Mouse (Mus musculus): Measurements from ENCODE around the gene Tbrg4. TPM values are rescaled to one million over a fixed set of nuclear protein-coding genes. Genes with fewer than 3 reads are reported as not detected.
A peak's percentile ranks its signal among the peaks of the same experiment; 100 is the strongest.
"Not testable (repeated sequence)": the region's sequence is repeated elsewhere in the genome, so short reads cannot be mapped to it uniquely, and the experiment has no call there.

The Tbrg4 gene
- polyA plus RNA-seq (2015; fragmentation: Nextera tagmentation; extraction: Ambion mirVana): 31.8 and 33.0 TPM in 2 replicates

DNA sequence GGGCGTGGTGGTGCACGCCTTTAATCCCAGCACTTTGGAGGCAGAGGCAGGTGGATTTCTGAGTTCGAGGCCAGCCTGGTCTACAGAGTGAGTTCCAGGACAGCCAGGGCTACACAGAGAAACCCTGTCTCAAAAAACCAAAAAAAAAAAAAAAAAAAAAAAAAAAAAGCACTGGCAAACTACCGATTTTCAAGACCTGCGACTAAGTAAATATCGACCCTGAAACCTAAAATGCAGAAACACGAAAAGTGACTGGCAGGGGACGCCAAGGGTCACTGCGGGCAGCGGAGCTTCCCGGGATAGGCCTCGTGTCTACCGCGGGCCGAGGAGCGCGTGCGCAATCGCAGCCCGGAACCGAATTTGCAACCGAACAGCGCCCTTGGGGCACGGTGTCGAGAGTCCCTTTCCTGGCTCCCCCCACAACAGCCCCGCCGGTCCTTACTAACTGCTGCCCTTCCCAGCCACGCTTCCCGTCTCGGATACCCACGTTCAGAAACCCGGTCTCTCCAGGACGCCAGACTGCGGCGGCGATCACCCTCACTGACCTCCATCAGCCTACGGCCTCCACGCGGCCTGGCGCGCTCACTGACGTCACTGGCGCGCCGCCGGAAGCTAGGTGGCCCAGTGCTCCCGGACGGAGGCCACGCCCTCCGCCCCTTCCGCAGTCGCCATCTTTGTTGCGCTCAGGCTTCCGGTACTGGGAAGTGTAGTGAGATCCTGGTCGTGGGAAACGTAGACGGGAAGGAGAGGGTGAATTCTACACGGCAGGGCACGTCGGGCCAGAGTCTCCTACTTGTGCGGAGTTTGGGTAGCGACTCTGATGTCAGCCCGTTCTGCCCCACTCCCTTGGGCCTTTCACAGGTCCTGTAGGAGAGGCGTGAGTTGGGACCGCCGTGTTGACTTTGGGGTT, at the start of gene Tbrg4:
Tbrg4 (minus strand) TSS at position 590 of the 910 bp plus-strand sequence.
- peaks cover 33% of the 10 kb centered on the region for H3K4me1 ChIP-seq (replicated peaks)
- peak within 1 kb of the TSS; percentile 60 for H3K9ac ChIP-seq
- peak within 1 kb of the TSS; percentile 86 for H3K27ac ChIP-seq (replicated peaks)
- H3K9me3 ChIP-seq: no peaks in the 10 kb centered on the region
- H3K4me3 ChIP-seq: peak within 1 kb of the TSS; percentile 79
- peak; percentile 96 for ATAC-seq (ENCODE audit: low FRiP score, low read depth)
- H3K4me2 ChIP-seq: peak within 1 kb of the TSS; percentile 85
- H3K27me3 ChIP-seq: no peaks in the 10 kb centered on the region
- H3K36me3 ChIP-seq: peaks cover 25% of the 10 kb centered on the region
- under 1% methylated on average over 66 of the region's 66 CpGs for WGBS

DNA sequence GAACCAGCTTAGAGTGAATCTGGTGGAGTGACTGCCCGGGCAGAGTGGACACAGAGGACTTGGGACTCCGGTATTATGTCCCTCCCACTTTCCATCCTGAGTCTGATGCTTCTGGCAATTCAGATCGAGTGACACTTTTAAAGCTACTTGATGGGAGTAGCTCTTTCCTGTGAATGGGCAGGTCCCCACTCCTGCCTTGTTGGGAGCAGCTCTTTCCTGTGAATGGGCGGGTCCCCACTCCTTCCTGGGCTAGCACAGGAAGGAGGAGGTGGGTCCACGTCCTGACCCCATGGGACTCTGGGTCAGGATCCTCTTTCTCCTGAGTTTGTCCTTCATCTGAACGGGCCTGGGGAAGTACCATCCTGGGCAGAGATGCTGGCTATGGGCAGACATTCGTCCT, 49.5 kb upstream of the Tbrg4 start:
- H3K27me3 ChIP-seq: no peaks in the 10 kb centered on the region
- no peak overlapping the region for H3K4me3 ChIP-seq
- H3K27ac ChIP-seq (replicated peaks): no peak overlapping the region
- H3K9ac ChIP-seq: no peak overlapping the region
- no peaks in the 10 kb centered on the region for H3K9me3 ChIP-seq
- H3K36me3 ChIP-seq: no peaks in the 10 kb centered on the region
- ATAC-seq (ENCODE audit: low FRiP score, low read depth): no peak
- no peak overlapping the region for H3K4me2 ChIP-seq
- 0 out of 2 replicates have a peak, but pooled peaks cover 2% of the 10 kb centered on the region for H3K4me1 ChIP-seq (replicated peaks)
- 63% methylated on average over 7 of the region's 7 CpGs for WGBS

DNA sequence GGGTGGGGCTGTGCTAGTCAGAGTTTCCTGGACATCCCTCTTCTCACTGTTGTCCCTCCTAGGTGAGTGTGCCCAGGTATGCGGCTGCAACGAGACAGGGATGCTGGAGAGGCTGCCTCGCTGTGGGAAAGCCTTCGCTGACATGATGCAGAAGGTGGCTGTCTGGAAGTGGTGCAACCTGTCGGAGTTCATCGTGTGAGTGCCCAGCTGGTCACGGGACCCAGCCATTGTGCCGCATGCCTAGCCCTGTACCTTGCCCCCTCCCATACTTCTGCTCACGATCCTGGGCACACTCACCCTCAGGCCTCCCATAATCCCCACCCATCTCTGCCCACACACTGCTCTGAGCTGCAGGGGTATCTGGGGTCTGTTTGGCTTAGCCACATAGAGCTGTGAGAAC, 48.8 kb upstream of the Tbrg4 start:
- 93% methylated on average over 9 of the region's 9 CpGs for WGBS
- H3K4me1 ChIP-seq (replicated peaks): no peaks in the 10 kb centered on the region
- H3K4me3 ChIP-seq: no peak overlapping the region
- H3K9me3 ChIP-seq: no peaks in the 10 kb centered on the region
- H3K9ac ChIP-seq: no peak overlapping the region
- no peaks in the 10 kb centered on the region for H3K36me3 ChIP-seq
- no peak overlapping the region for H3K4me2 ChIP-seq
- H3K27ac ChIP-seq (replicated peaks): no peak overlapping the region
- no peak for ATAC-seq (ENCODE audit: low FRiP score, low read depth)
- no peaks in the 10 kb centered on the region for H3K27me3 ChIP-seq

DNA sequence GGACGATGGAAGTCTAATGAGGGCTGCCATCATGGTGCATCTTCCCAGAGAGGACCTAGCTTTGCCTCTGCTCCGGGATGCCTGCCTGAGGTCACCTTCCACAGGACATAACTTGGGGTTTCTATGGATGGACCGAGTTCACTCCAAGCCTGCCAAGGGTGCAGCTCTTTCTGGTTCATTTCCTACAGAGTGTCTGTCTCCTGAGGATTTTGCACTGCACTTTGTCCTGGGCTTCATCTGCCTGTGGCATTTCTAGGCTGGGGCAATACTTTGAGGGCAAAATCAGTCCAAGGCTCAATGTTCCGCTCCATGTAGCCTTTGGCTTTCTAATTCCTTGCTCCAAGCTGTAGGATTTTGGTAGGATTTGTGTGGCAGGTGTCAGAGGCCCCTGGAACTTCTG, 45.0 kb upstream of the Tbrg4 start:
- Histone ChIP-seq H3K4me1 (replicated peaks) (no peaks in the 10 kb centered on the region), H3K9me3 (0 out of 2 replicates have a peak, but pooled peaks cover 8% of the 10 kb centered on the region), H3K27ac (replicated peaks) (no peak overlapping the region), H3K9ac (no peak overlapping the region), H3K4me2 (no peak overlapping the region), H3K36me3 (no peaks in the 10 kb centered on the region), H3K4me3 (no peak overlapping the region), H3K27me3 (no peaks in the 10 kb centered on the region)
- no peak for ATAC-seq (ENCODE audit: low FRiP score, low read depth)
- 92% methylated on average over 4 of the region's 4 CpGs for WGBS

DNA sequence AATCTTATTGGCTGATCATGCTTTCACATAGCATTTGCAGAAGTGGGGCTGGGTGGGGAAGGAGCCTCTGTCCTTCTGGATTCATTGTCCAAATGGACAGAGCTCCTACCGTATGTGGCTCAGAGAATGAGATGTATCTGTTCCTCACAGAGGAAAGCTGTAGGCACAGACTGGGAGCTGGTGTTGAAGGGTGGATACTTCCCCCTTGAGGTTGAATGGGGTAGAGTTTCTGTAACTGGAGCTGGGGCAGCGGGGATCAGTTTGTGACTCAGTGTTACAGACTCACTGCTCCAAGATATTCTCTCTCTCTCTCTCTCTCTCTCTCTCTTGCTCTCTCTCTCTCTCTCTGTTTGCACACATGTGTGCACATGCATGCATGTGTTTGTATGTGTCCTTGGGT, 44.2 kb upstream of the Tbrg4 start:
- no peaks in the 10 kb centered on the region for H3K27me3 ChIP-seq
- 47% methylated on average over 2 of the region's 2 CpGs for WGBS
- no peak for ATAC-seq (ENCODE audit: low FRiP score, low read depth)
- no peak overlapping the region for H3K4me2 ChIP-seq
- H3K9me3 ChIP-seq: 0 out of 2 replicates have a peak, but pooled peaks cover 8% of the 10 kb centered on the region
- no peak overlapping the region for H3K9ac ChIP-seq
- H3K4me1 ChIP-seq (replicated peaks): no peaks in the 10 kb centered on the region
- H3K4me3 ChIP-seq: no peak overlapping the region
- H3K36me3 ChIP-seq: no peaks in the 10 kb centered on the region
- H3K27ac ChIP-seq (replicated peaks): no peak overlapping the region

DNA sequence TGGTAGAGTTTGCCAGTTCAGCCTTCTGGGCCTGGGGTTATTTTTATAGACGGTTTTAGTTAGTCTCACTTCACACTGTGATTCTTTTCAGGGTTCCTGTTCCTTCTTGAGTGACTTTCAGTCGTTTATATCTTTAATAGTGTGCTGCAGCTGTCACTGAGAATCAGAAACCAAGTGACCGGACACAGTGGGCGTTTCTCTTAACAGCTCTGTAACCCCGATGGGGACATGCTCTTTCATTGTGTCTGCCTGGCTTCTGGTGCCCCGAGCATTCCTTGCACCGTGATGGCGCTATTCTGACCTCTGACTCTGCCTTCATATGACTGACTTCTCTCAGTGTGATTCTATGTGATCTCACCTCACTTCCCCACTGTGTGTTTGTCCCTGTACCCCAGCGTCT, 43.2 kb upstream of the Tbrg4 start:
- no peaks in the 10 kb centered on the region for H3K27me3 ChIP-seq
- no peak overlapping the region for H3K9ac ChIP-seq
- no peak overlapping the region for H3K4me2 ChIP-seq
- H3K27ac ChIP-seq (replicated peaks): no peak overlapping the region
- H3K9me3 ChIP-seq: 0 out of 2 replicates have a peak, but pooled peaks cover 8% of the 10 kb centered on the region
- no peaks in the 10 kb centered on the region for H3K36me3 ChIP-seq
- ATAC-seq (ENCODE audit: low FRiP score, low read depth): no peak
- WGBS: 16% methylated on average over 9 of the region's 9 CpGs
- no peak overlapping the region for H3K4me3 ChIP-seq
- H3K4me1 ChIP-seq (replicated peaks): no peaks in the 10 kb centered on the region

DNA sequence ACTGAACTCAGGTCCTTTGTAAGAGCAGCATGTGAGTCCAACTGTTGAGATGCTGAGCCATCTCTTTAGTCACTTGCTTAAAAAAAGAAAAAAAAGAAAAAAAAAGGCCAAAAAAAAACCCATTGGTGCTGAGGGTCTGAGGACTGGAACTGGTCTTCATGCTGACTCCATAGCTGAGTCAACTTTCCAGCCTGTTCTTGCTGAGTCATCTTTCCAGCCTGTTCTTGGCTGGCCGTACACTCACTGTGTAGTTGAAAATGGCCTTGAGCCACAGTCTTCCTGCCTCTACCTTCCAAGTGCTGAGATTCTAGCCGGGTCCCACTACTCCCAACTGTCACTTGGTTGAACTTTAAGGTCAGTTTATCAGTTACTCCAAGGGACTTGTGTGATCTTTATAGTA, 40.8 kb upstream of the Tbrg4 start:
- no peak for ATAC-seq (ENCODE audit: low FRiP score, low read depth)
- H3K4me1 ChIP-seq (replicated peaks): peaks cover 4% of the 10 kb centered on the region; the same call in 1 of the 2 replicates
- no peaks in the 10 kb centered on the region for H3K36me3 ChIP-seq
- H3K4me2 ChIP-seq: no peak overlapping the region
- no peaks in the 10 kb centered on the region for H3K27me3 ChIP-seq
- H3K9ac ChIP-seq: no peak overlapping the region
- H3K9me3 ChIP-seq: 0 out of 2 replicates have a peak, but pooled peaks cover 8% of the 10 kb centered on the region
- H3K27ac ChIP-seq (replicated peaks): no peak overlapping the region
- no peak overlapping the region for H3K4me3 ChIP-seq
- 92% methylated on average over 2 of the region's 2 CpGs for WGBS

DNA sequence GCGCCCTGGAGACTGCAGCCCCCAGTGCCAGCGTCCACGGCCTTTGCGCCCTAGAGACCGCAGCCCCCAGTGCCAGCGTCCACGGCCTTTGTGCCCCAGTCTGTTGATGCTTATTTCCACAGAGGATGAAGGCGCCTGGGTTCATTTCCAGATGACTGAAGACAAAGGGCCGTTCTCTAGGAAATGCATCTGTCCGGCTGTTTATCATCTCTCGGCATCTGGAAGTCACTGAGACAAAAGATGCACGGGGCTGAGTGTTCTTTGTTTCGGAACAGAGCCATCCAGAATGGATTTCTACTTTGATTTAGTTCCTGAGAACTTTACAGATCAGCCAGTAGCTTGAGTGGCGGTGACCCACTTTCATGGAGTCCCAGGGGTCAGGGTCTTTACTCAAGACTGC, 35.3 kb upstream of the Tbrg4 start:
- no peaks in the 10 kb centered on the region for H3K36me3 ChIP-seq
- H3K4me3 ChIP-seq: no peak overlapping the region
- H3K27me3 ChIP-seq: no peaks in the 10 kb centered on the region
- WGBS: 40% methylated on average over 14 of the region's 14 CpGs
- H3K9ac ChIP-seq: no peak overlapping the region
- no peak for ATAC-seq (ENCODE audit: low FRiP score, low read depth)
- H3K4me2 ChIP-seq: peak overlapping the region; percentile 27; the same call in 1 of the 2 replicates
- H3K27ac ChIP-seq (replicated peaks): no peak overlapping the region
- no peaks in the 10 kb centered on the region for H3K9me3 ChIP-seq
- peaks cover 22% of the 10 kb centered on the region; the same call in 1 of the 2 replicates for H3K4me1 ChIP-seq (replicated peaks)

DNA sequence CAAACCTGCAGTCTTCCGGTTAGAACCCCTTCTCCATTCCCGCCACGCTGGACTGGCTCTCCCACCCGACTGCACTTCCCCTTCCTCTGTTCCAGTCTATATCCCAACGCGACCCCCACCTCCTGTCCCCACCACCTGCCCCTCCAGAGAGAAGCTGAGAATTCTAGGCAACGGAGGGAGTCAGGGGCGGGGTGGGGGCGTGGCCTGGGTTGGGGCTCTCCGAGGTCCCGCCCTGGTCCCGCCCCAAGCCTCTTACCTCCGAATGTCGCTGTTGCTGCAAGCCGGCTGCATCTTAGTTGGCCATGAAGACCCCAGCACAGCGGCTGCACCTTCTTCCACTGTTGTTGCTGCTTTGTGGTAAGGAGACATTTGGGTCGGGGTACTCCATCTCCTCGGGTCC, 32.4 kb upstream of the Tbrg4 start, which contains the start of gene Ramp3:
Ramp3 (plus strand) TSS at position 251 of the 400 bp plus-strand sequence.
- Histone ChIP-seq H3K4me3 (peak within 1 kb of the TSS; percentile 47), H3K4me2 (peak within 1 kb of the TSS; percentile 80), H3K4me1 (replicated peaks) (peaks cover 22% of the 10 kb centered on the region; the same call in 1 of the 2 replicates), H3K27ac (replicated peaks) (0 out of 2 replicates have a peak within 1 kb of the TSS, but pooled peaks have one; percentile 27), H3K27me3 (no peaks in the 10 kb centered on the region), H3K9ac (peak within 1 kb of the TSS; percentile 44), H3K9me3 (no peaks in the 10 kb centered on the region), H3K36me3 (no peaks in the 10 kb centered on the region)
- ATAC-seq (ENCODE audit: low FRiP score, low read depth): peak; percentile 82
- WGBS: 1% methylated on average over 18 of the region's 18 CpGs

DNA sequence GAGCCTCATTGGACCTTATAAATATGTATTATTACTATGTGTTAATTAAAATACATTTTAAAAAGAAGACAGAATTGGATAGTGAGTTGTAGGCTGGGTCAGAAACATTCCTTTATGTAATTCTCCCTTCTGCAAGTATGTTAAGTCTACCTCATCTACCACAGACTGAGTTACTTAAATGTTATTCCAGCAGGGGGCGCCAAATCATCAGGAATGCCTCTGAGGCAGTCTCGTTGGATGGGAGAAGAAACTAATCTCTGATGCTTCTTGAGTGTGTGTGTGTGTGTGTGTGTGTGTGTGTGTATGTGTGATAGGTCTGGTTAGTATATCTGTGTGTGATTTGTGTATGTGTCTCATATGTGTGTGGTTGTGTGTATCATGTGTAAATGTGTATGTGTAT, 29.0 kb upstream of the Tbrg4 start:
- H3K9me3 ChIP-seq: no peaks in the 10 kb centered on the region
- no peak overlapping the region for H3K4me3 ChIP-seq
- H3K27me3 ChIP-seq: no peaks in the 10 kb centered on the region
- ATAC-seq (ENCODE audit: low FRiP score, low read depth): peak; percentile 59; the same call in 1 of the 2 replicates
- no peaks in the 10 kb centered on the region for H3K36me3 ChIP-seq
- peaks cover 8% of the 10 kb centered on the region; the same call in 1 of the 2 replicates for H3K4me1 ChIP-seq (replicated peaks)
- 0% methylated on average over 2 of the region's 2 CpGs for WGBS
- H3K9ac ChIP-seq: no peak overlapping the region
- H3K27ac ChIP-seq (replicated peaks): no peak overlapping the region
- no peak overlapping the region for H3K4me2 ChIP-seq

DNA sequence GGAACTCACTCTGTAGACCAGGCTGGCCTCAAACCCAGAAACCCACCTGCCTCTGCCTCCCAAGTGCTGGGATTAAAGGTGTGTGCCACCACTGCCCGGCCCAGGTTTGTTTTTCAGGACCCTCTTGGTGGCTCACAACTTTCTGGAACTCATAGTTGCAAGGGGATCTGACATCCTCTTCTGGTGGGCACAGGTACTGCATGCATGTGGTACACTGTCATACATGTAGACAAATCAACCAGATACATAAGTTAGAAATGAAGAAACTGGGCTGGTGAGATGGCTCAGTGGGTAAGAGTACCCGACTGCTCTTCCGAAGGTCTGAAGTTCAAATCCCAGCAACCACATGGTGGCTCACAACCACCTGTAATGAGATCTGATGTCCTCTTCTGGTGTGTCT, 27.1 kb upstream of the Tbrg4 start:
- 89% methylated on average over 3 of the region's 3 CpGs for WGBS
- H3K4me3 ChIP-seq; H3K27ac ChIP-seq (replicated peaks); H3K9ac ChIP-seq; ATAC-seq (ENCODE audit: low FRiP score, low read depth); H3K27me3 ChIP-seq; H3K36me3 ChIP-seq; H3K4me2 ChIP-seq; H3K9me3 ChIP-seq; H3K4me1 ChIP-seq (replicated peaks): not testable (repeated sequence)

DNA sequence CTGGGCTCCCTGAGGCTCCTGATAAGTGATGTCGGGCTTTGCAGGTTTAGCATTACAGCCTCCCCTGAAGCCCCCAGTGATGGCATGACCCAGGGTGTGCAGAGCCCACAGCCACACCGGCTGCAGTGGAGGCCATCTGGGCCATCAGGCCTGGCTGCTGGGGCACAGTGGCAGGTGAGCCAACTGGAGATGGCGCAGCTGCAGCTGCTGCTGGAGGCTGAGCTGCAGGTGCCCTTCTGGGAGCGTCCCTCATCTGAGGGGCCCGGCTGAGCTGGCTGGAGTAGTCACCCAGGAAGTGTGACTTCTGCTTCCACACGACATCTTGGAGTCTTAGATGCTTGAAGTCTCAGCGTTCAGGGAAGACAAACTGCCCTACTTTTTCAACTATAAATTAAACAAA, 24.7 kb upstream of the Tbrg4 start:
- no peak overlapping the region for H3K4me3 ChIP-seq
- 73% methylated on average over 7 of the region's 7 CpGs for WGBS

More for the DNA sequence above, 24.7 kb upstream of the Tbrg4 start:
- Histone ChIP-seq H3K9me3 (no peaks in the 10 kb centered on the region), H3K27ac (replicated peaks) (no peak overlapping the region), H3K4me1 (replicated peaks) (no peaks in the 10 kb centered on the region), H3K27me3 (no peaks in the 10 kb centered on the region), H3K36me3 (no peaks in the 10 kb centered on the region), H3K9ac (no peak overlapping the region), H3K4me2 (no peak overlapping the region)
- ATAC-seq (ENCODE audit: low FRiP score, low read depth): no peak
